Mouse (Mus musculus): ENCODE results near the gene Tdrd6. TPM values are rescaled to one million over a fixed set of nuclear protein-coding genes. Genes with fewer than 3 reads are reported as not detected.
A peak's percentile ranks its signal among the peaks of the same experiment; 100 is the strongest.

The Tdrd6 gene
- polyA plus RNA-seq (2015; fragmentation: Nextera tagmentation; extraction: Ambion mirVana): 0.08 TPM in 1 of 2 replicates, not detected in the other

DNA sequence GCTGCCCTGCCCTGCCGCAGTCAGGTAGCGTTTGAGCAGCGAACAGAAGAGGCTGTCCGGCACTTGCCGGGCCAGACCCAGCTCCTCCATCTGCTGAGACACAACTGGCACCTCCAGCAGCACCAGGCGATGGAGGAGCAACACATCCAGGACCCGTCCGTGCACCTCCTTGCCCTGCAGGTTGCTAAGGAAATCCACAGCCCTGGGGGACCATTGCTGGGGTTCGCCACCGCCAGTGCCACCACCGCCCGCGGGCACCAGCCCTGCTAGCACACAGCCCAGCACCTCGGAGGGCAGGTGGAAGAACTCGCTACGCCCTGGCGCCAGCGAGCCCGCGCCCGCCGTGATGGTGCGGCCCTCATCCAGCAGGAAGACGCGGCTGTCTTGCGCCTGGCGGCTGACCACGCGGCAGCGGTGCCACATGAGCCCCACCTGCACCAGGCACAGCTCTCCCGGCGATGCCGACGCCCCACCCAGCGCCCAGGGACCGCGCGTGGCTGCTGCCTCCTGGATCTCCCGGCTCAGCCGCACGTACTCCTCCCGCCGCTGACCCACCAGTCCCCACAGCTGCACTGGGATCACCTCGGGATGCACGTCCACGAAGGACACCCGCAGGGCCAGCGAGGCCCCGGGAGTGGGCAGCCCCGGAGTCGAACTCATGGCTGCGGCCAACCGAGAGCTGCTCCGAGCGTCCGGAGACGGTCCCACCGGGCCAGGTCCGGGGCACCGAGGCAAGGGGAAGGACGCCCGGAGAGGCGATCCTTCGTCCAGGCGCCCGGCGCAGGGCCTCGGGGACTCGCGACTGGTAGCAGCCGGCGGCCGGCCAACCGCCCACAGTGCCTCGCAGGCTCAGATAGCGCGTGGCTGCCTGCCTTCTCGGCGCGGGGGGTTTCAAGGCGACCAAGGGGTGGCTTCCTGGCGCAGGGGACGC, at the start of gene Tdrd6:
Gene Tdrd6 (minus strand): TSS at position 804 of the 931 bp plus-strand sequence.
- 5% methylated on average over 82 of the region's 83 CpGs for WGBS (ENCODE audit: insufficient replicate concordance)
- no peaks in the 10 kb centered on the region for H3K9me3 ChIP-seq (replicated peaks; ENCODE audit: control insufficient read depth, low read length)
- H3K4me2 ChIP-seq (ENCODE audit: low read depth, low read length): peak within 1 kb of the TSS; percentile 32
- peak within 1 kb of the TSS; percentile 14 for H3K4me3 ChIP-seq (ENCODE audit: low read depth, low read length)
- H3K4me1 ChIP-seq (ENCODE audit: control insufficient read depth, low read depth, low read length): no peaks in the 10 kb centered on the region
- ATAC-seq (ENCODE audit: low read depth): no peak
- H3K27ac ChIP-seq (ENCODE audit: low read length): no peak within 1 kb of the TSS
- H3K36me3 ChIP-seq (ENCODE audit: control insufficient read depth, insufficient read depth): no peaks in the 10 kb centered on the region
- no peak within 1 kb of the TSS for H3K9ac ChIP-seq (ENCODE audit: low read depth, low read length)
- H3K27me3 ChIP-seq (ENCODE audit: control insufficient read depth, insufficient read depth, low read depth, low read length): peaks cover 30% of the 10 kb centered on the region

DNA sequence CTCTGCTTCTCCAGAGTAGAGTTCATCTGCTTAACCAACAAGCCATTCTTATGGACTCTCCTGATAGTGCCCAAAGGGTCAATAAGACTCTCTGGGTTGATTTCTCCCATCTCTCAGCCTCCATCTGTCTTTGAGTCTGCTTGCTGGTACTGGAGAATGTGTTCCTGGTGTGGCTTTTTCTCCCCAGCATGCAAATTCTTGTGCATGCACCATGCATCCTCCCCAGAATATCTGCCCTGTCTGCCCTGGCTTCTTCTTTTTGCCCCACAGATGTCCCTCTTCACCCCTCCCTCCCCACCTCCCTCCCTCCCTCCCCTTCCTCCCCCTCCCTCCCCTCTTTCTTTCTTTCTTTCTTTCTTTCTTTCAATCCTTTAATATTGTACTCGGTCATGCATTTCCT, 47.2 kb upstream of the Tdrd6 start:
- 75% methylated on average over 1 of the region's 1 CpGs for WGBS (ENCODE audit: insufficient replicate concordance)
- Histone ChIP-seq H3K9me3 (replicated peaks; ENCODE audit: control insufficient read depth, low read length) (no peaks in the 10 kb centered on the region), H3K4me3 (ENCODE audit: low read depth, low read length) (no peak overlapping the region)

DNA sequence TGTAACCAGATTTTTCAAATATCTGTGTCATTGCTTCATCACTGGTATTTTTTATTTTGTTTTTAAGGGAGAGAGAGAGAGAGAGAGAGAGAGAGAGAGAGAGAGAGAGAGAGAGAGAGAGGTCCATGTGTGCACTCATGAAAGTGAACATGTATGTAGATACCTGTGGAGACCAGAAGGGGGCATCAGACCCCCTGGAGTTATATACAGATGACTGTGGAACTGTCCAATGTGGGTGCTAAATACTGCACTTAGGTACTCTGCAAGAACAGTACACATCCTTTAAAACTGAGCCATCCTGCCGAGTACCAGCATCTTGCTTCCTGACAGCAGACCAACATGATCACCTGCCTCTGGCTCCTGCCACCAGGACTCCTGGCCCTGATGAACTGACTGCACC, 46.1 kb upstream of the Tdrd6 start:
- no peak overlapping the region for H3K4me2 ChIP-seq (ENCODE audit: low read depth, low read length)
- 58% methylated on average over 1 of the region's 1 CpGs for WGBS (ENCODE audit: insufficient replicate concordance)
- no peaks in the 10 kb centered on the region for H3K27me3 ChIP-seq (ENCODE audit: control insufficient read depth, insufficient read depth, low read depth, low read length)
- peaks cover 7% of the 10 kb centered on the region for H3K4me1 ChIP-seq (ENCODE audit: control insufficient read depth, low read depth, low read length)
- no peaks in the 10 kb centered on the region for H3K36me3 ChIP-seq (ENCODE audit: control insufficient read depth, insufficient read depth)
- H3K4me3 ChIP-seq (ENCODE audit: low read depth, low read length): no peak overlapping the region
- no peak for ATAC-seq (ENCODE audit: low read depth)
- no peaks in the 10 kb centered on the region for H3K9me3 ChIP-seq (replicated peaks; ENCODE audit: control insufficient read depth, low read length)
- no peak overlapping the region for H3K27ac ChIP-seq (ENCODE audit: low read length)
- H3K9ac ChIP-seq (ENCODE audit: low read depth, low read length): no peak overlapping the region

More for the DNA sequence above, 47.2 kb upstream of the Tdrd6 start:
- ATAC-seq (ENCODE audit: low read depth): no peak
- Histone ChIP-seq H3K36me3 (ENCODE audit: control insufficient read depth, insufficient read depth) (no peaks in the 10 kb centered on the region), H3K27me3 (ENCODE audit: control insufficient read depth, insufficient read depth, low read depth, low read length) (no peaks in the 10 kb centered on the region), H3K4me2 (ENCODE audit: low read depth, low read length) (no peak overlapping the region), H3K9ac (ENCODE audit: low read depth, low read length) (no peak overlapping the region), H3K4me1 (ENCODE audit: control insufficient read depth, low read depth, low read length) (peaks cover 5% of the 10 kb centered on the region), H3K27ac (ENCODE audit: low read length) (no peak overlapping the region)

DNA sequence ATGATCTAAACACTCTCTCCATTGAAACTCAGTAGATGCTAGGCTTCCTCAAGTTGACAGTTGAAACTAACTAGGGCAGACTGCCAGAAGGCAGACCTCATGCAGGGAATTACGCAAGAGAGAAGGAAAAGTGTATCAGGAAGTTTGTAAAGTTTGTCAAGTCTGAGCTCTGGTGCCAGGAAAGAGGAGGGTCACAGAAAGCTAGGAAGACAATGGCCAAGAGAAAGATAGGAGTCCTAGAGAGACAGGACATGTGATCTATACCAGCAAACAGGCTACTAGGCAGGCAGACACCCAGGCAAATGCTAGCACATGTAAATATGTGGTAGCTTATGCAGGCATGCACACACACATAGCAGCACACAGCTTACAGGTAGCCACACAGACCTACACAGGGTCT, 45.1 kb upstream of the Tdrd6 start:
- WGBS (ENCODE audit: insufficient replicate concordance): 35% methylated on average over 1 of the region's 1 CpGs
- H3K27ac ChIP-seq (ENCODE audit: low read length): no peak overlapping the region
- H3K4me1 ChIP-seq (ENCODE audit: control insufficient read depth, low read depth, low read length): peaks cover 9% of the 10 kb centered on the region
- H3K9me3 ChIP-seq (replicated peaks; ENCODE audit: control insufficient read depth, low read length): no peaks in the 10 kb centered on the region
- no peaks in the 10 kb centered on the region for H3K36me3 ChIP-seq (ENCODE audit: control insufficient read depth, insufficient read depth)
- peak; percentile 32; the same call in 1 of the 2 replicates for ATAC-seq (ENCODE audit: low read depth)
- no peak overlapping the region for H3K4me3 ChIP-seq (ENCODE audit: low read depth, low read length)
- no peak overlapping the region for H3K9ac ChIP-seq (ENCODE audit: low read depth, low read length)
- H3K27me3 ChIP-seq (ENCODE audit: control insufficient read depth, insufficient read depth, low read depth, low read length): no peaks in the 10 kb centered on the region
- no peak overlapping the region for H3K4me2 ChIP-seq (ENCODE audit: low read depth, low read length)

DNA sequence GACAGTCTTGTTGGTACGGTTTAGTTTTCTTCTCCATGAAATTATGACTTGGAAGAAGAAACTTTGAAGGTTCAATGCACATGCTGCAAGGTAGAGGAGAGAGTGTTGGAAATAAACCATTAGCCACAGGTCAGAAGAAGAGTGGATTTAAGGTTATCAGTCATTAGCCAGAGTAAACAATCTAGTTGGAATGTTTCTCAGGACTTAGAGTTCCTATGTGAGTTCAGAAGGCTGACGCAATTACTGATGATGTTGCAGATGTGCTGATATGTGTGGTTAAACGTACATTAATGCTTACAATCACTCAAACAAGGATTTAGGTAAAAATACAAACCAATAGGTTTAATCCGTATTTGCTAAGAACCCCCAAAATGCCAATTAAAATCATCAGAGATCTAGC, 41.8 kb upstream of the Tdrd6 start:
- H3K27ac ChIP-seq (ENCODE audit: low read length): peak overlapping the region; percentile 58; the same call in 1 of the 2 replicates
- 46% methylated on average over 4 of the region's 4 CpGs for WGBS (ENCODE audit: insufficient replicate concordance)
- no peaks in the 10 kb centered on the region for H3K9me3 ChIP-seq (replicated peaks; ENCODE audit: control insufficient read depth, low read length)
- H3K4me2 ChIP-seq (ENCODE audit: low read depth, low read length): no peak overlapping the region
- peaks cover 9% of the 10 kb centered on the region for H3K4me1 ChIP-seq (ENCODE audit: control insufficient read depth, low read depth, low read length)
- H3K36me3 ChIP-seq (ENCODE audit: control insufficient read depth, insufficient read depth): no peaks in the 10 kb centered on the region
- peak; percentile 50 for ATAC-seq (ENCODE audit: low read depth)
- no peak overlapping the region for H3K9ac ChIP-seq (ENCODE audit: low read depth, low read length)
- H3K4me3 ChIP-seq (ENCODE audit: low read depth, low read length): no peak overlapping the region
- H3K27me3 ChIP-seq (ENCODE audit: control insufficient read depth, insufficient read depth, low read depth, low read length): no peaks in the 10 kb centered on the region

DNA sequence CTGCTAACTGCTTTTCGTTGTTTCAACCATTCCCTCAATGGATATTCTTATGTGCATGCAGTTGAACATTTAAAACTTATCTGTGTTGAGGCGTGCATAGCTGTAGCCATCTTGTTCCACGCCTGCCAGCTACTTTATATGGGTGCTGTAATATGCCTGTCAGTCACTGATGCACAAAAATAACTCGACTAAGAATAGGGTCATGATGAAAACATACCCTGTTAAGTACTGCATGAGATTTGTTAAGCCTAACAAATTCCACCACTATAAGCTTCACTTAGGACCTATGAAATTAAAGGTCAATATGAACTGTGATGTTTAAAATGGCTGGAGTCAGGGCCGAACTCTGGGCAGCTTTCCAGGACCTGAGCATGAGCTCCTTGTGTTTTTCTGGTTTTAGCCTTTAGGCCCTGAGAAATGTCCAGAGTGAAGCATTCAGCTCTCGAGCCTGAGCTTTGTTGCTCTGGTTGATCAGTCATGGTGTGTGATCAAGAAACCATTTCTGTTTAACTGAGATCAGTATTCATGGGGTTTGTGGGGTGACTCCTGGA, 39.1 kb upstream of the Tdrd6 start:
- Histone ChIP-seq H3K27ac (ENCODE audit: low read length) (no peak overlapping the region), H3K9me3 (replicated peaks; ENCODE audit: control insufficient read depth, low read length) (no peaks in the 10 kb centered on the region), H3K4me3 (ENCODE audit: low read depth, low read length) (peak overlapping the region; percentile 34; the same call in 1 of the 2 replicates), H3K9ac (ENCODE audit: low read depth, low read length) (no peak overlapping the region), H3K4me2 (ENCODE audit: low read depth, low read length) (peak overlapping the region; percentile 10; the same call in 1 of the 2 replicates), H3K36me3 (ENCODE audit: control insufficient read depth, insufficient read depth) (no peaks in the 10 kb centered on the region), H3K27me3 (ENCODE audit: control insufficient read depth, insufficient read depth, low read depth, low read length) (no peaks in the 10 kb centered on the region), H3K4me1 (ENCODE audit: control insufficient read depth, low read depth, low read length) (peaks cover 8% of the 10 kb centered on the region)
- no peak for ATAC-seq (ENCODE audit: low read depth)
- WGBS (ENCODE audit: insufficient replicate concordance): 49% methylated on average over 6 of the region's 6 CpGs

DNA sequence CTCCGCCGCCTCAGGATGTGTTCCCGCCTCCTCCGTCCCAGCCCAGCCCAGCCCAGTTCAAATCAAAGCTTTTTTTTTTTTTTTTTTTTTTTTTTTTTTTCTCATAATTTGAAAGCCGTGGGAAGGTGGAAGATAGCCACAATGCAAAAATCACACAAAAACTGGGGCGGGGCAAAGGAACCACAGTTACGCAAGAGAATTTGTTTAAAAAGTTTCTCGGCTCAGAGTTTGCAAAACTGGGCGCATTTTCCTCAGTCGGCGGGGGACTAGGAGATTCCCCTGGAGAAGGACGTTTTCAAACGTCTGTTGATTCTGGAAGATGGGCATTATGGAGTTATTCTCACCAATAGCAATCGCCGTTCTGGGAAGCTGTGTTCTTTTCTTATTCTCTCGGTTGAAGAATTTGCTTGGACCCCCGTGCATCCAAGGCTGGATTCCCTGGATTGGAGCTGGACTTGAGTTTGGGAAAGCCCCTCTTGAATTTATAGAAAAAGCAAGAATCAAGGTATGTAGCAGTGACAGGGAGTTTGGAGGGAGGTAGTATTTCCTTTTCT, 37.3 kb upstream of the Tdrd6 start, which contains the start of gene Cyp39a1:
Gene Cyp39a1 (plus strand): TSS at position 136 of the 554 bp plus-strand sequence.
- Histone ChIP-seq H3K27ac (ENCODE audit: low read length) (no peak within 1 kb of the TSS), H3K4me1 (ENCODE audit: control insufficient read depth, low read depth, low read length) (peaks cover 8% of the 10 kb centered on the region), H3K4me2 (ENCODE audit: low read depth, low read length) (peak within 1 kb of the TSS; percentile 80), H3K4me3 (ENCODE audit: low read depth, low read length) (peak within 1 kb of the TSS; percentile 58), H3K27me3 (ENCODE audit: control insufficient read depth, insufficient read depth, low read depth, low read length) (no peaks in the 10 kb centered on the region), H3K9ac (ENCODE audit: low read depth, low read length) (peak within 1 kb of the TSS; percentile 42), H3K9me3 (replicated peaks; ENCODE audit: control insufficient read depth, low read length) (no peaks in the 10 kb centered on the region), H3K36me3 (ENCODE audit: control insufficient read depth, insufficient read depth) (no peaks in the 10 kb centered on the region)
- no peak for ATAC-seq (ENCODE audit: low read depth)
- under 1% methylated on average over 17 of the region's 17 CpGs for WGBS (ENCODE audit: insufficient replicate concordance)

DNA sequence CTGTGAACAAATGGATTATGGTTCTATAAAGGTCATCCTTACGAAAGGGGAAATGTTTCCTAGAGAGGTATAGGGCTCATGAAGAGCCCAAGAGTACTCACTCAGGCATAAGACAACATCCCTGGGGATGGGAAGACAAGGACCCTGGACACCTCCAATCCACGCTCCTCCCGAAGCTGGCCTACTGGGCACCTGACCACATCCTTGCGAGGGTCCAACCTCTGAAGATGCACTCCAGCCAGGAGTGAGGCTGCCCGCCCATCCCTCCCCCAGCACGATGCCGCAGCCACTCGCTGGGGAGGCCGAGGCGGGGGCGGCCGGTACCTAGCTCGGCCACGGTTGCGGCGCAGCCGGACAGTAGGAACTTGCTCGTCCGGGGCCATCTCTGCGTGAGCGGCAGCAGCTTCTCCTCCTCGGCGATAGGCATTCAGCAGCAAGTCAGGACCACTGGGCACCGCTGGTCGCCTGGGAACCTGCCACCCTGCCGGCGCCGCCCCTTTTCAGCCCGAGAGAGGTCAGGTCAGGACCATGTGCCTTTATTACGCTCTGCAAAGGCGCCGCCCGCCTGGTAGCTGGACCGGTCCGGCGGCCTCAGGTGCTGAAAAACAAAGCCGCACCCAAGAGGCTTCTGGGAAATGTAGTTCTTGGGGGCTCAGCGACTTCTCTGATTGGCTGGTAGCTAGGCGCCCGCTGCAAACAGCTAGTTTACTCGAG, 36.6 kb upstream of the Tdrd6 start, which contains the start of gene Slc25a27:
Gene Slc25a27 (minus strand): TSS at position 639 of the 714 bp plus-strand sequence.
- Histone ChIP-seq H3K4me3 (ENCODE audit: low read depth, low read length) (peak within 1 kb of the TSS; percentile 58), H3K27me3 (ENCODE audit: control insufficient read depth, insufficient read depth, low read depth, low read length) (no peaks in the 10 kb centered on the region), H3K27ac (ENCODE audit: low read length) (no peak within 1 kb of the TSS), H3K36me3 (ENCODE audit: control insufficient read depth, insufficient read depth) (no peaks in the 10 kb centered on the region), H3K9me3 (replicated peaks; ENCODE audit: control insufficient read depth, low read length) (no peaks in the 10 kb centered on the region), H3K9ac (ENCODE audit: low read depth, low read length) (peak within 1 kb of the TSS; percentile 42), H3K4me2 (ENCODE audit: low read depth, low read length) (peak within 1 kb of the TSS; percentile 80), H3K4me1 (ENCODE audit: control insufficient read depth, low read depth, low read length) (peaks cover 8% of the 10 kb centered on the region)
- peak; percentile 92 for ATAC-seq (ENCODE audit: low read depth)
- 2% methylated on average over 36 of the region's 41 CpGs for WGBS (ENCODE audit: insufficient replicate concordance)

Data from liver, embryonic 16.5 days (tissue).